Mouse (Mus musculus) liver, embryonic 13.5 days (tissue): ENCODE results near the gene Coq10a. TPM values are rescaled to one million over a fixed set of nuclear protein-coding genes. Genes with fewer than 3 reads are reported as not detected.

Experiments used
- ATAC-seq: fragments of 200-750 bp; cut with Nextera tagmentation; 2 replicates; pipeline ENCODE4 v1.8.0; 2017; ENCODE audit warnings: low read depth, mild to moderate bottlenecking, moderate number of reproducible peaks, moderate library complexity
- DNase-seq: peaks from one replicate; pipeline ENCODE4 v3.0.0; 2022
- H3K27ac ChIP-seq: fragments of 300-500 bp; sonication (generic); 2 replicates; pipeline ENCODE4 v1.5.1; 2015; ENCODE audit warnings: moderate library complexity, mild to moderate bottlenecking, inconsistent platforms
- H3K27me3 ChIP-seq: fragments of 300-500 bp; sonication (generic); 2 replicates; pipeline ENCODE4 v1.6.1; 2015; ENCODE audit warnings: mild to moderate bottlenecking, inconsistent platforms
- H3K36me3 ChIP-seq: fragments of 300-500 bp; sonication (generic); 2 replicates; pipeline ENCODE4 v1.6.1; 2015; ENCODE audit warnings: mild to moderate bottlenecking, inconsistent platforms
- H3K4me1 ChIP-seq: fragments of 300-500 bp; sonication (generic); replicated peaks from 2 replicates; pipeline ENCODE4 v1.6.1; 2015; ENCODE audit warnings: inconsistent platforms
- H3K4me2 ChIP-seq: fragments of 300-500 bp; sonication (generic); 2 replicates; pipeline ENCODE4 v1.6.1; 2015; ENCODE audit warnings: inconsistent platforms, mild to moderate bottlenecking, moderate library complexity
- H3K4me3 ChIP-seq: fragments of 300-500 bp; sonication (generic); replicated peaks from 2 replicates; pipeline ENCODE4 v1.5.1; 2015; ENCODE audit warnings: mild to moderate bottlenecking, inconsistent platforms
- H3K9ac ChIP-seq: fragments of 300-500 bp; sonication (generic); 2 replicates; pipeline ENCODE4 v1.6.1; 2015; ENCODE audit warnings: mild to moderate bottlenecking, inconsistent platforms
- H3K9me3 ChIP-seq: fragments of 300-500 bp; sonication (generic); replicated peaks from 2 replicates; pipeline ENCODE4 v1.6.1; 2016; ENCODE audit warnings: inconsistent platforms
- WGBS: fragments of 180-500 bp; shearing (Covaris S2); methylation state at CpG from one replicate; pipeline ENCODE4 v1.1.7; 2015; ENCODE audit not compliant: insufficient replicate concordance; 5-methylcytosine and 5-hydroxymethylcytosine counted together
- polyA plus RNA-seq: library from polyadenylated mRNA; unstranded; fragments of >200 nt; fragmentation: Nextera tagmentation; extraction: Ambion mirVana; gene quantifications from 2 replicates; pipeline ENCODE4 v1.2.1, GENCODE M21; 2015

Coq10a gene
- polyA plus RNA-seq, 1 experiment from 2014 or later = 4.6 TPM

DNA sequence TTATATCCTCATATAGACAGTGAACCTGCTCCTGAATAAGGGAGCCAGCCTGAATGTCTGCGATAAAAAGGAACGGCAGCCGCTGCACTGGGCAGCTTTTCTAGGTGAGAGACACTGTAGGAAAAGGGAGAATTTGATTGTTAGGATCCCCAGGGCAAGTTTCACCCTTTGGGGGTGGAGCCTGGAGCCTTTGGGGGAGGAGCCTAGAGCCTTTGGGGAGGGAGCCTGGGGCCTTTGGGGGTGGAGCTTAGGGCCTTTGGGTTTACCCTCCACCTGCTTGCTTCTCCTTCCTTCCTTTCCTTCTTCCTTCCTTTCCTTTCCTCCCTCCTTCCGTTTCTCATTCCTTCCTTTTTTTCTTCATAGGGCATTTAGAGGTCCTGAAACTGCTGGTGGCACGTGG is 11.8 kb upstream of the Coq10a start:
- Histone ChIP-seq H3K36me3 (peaks cover 71% of the 10 kb centered on the region), H3K4me1 (peaks cover 35% of the 10 kb centered on the region), H3K4me3 (no peak overlapping the region), H3K27me3 (no peaks in the 10 kb centered on the region), H3K27ac (no peak overlapping the region), H3K4me2 (no peak overlapping the region), H3K9ac (no peak overlapping the region), H3K9me3 (no peaks in the 10 kb centered on the region)
- ATAC-seq (no peak), DNase-seq (peak; percentile 43)
- WGBS = 73% methylated on average over 5 of the region's 5 CpGs

- no peak overlapping the region for H3K4me3 ChIP-seq
- no peaks in the 10 kb centered on the region for H3K9me3 ChIP-seq
- peak overlapping the region; percentile 14; the same call in 1 of the 2 replicates for H3K27ac ChIP-seq
- WGBS = 78% methylated on average over 7 of the region's 7 CpGs
- ATAC-seq (no peak), DNase-seq (no peak)
- no peak overlapping the region for H3K9ac ChIP-seq
- no peak overlapping the region for H3K4me2 ChIP-seq
- H3K4me1 ChIP-seq = peaks cover 35% of the 10 kb centered on the region
- no peaks in the 10 kb centered on the region for H3K27me3 ChIP-seq
- H3K36me3 ChIP-seq = peaks cover 58% of the 10 kb centered on the region
Measured at GRCm38 (mm10) chr10:128379260-128379659, 10.5 kb upstream of the Coq10a start.

GRCm38 (mm10) chr10:128378462-128378861 is 9.7 kb upstream of the Coq10a start:
- H3K36me3 ChIP-seq = peaks cover 50% of the 10 kb centered on the region
- no peaks in the 10 kb centered on the region for H3K27me3 ChIP-seq
- no peaks in the 10 kb centered on the region for H3K9me3 ChIP-seq
- H3K9ac ChIP-seq = peak overlapping the region; percentile 94; the same call in 1 of the 2 replicates
- H3K4me1 ChIP-seq = peaks cover 38% of the 10 kb centered on the region
- ATAC-seq = no peak
- H3K27ac ChIP-seq = no peak overlapping the region
- H3K4me2 ChIP-seq = peak overlapping the region; percentile 97
- DNase-seq = no peak
- peak overlapping the region; percentile 87; the same call in 1 of the 2 replicates for H3K4me3 ChIP-seq
- 67% methylated on average over 3 of the region's 3 CpGs for WGBS

DNA sequence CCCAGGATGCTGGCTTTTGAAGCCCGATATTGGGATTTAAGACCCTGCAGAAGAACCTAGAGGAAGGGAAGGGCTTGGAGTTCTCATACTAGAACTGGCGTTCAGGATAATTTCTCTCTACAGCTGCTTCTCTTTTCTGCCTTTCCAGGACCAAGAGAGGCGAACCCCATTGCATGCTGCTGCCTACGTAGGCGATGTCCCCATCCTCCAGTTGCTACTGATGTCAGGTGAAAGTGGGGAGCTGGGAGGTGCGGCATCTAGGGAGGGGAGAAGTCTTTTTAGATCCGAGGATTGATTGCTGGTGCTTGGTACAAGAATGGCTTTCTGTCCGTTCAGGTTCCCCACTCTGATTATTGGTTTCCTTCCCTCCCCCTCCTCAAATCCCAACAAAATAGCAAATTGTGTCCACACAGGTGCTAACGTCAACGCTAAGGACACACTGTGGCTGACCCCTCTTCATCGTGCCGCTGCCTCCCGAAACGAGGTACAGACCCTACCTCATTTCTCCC is 9.2 kb upstream of the Coq10a start:
- ATAC-seq (no peak), DNase-seq (no peak)
- Histone ChIP-seq H3K9ac (peak overlapping the region; percentile 94), H3K4me3 (peak overlapping the region; percentile 87), H3K4me1 (peaks cover 42% of the 10 kb centered on the region), H3K4me2 (peak overlapping the region; percentile 97), H3K9me3 (no peaks in the 10 kb centered on the region), H3K36me3 (peaks cover 45% of the 10 kb centered on the region), H3K27ac (no peak overlapping the region), H3K27me3 (no peaks in the 10 kb centered on the region)
- WGBS = 63% methylated on average over 14 of the region's 14 CpGs

GRCm38 (mm10) chr10:128377222-128377939 is 8.6 kb upstream of the Coq10a start:
- ATAC-seq = peak; percentile 67
- peak; percentile 31 for DNase-seq

GRCm38 (mm10) chr10:128376455-128377211 is 7.8 kb upstream of the Coq10a start, which contains the start of gene Ankrd52:
TSS of gene Ankrd52 (plus strand) at chr10:128377115.
- peak within 1 kb of the TSS; percentile 87 for H3K4me3 ChIP-seq
- peak within 1 kb of the TSS; percentile 84 for H3K27ac ChIP-seq
- H3K4me1 ChIP-seq = peaks cover 44% of the 10 kb centered on the region
- no peaks in the 10 kb centered on the region for H3K27me3 ChIP-seq
- under 1% methylated on average over 51 of the region's 73 CpGs for WGBS
- peaks cover 31% of the 10 kb centered on the region for H3K36me3 ChIP-seq
- DNase-seq (peak; percentile 76), ATAC-seq (peak; percentile 93)
- no peaks in the 10 kb centered on the region for H3K9me3 ChIP-seq
- peak within 1 kb of the TSS; percentile 94 for H3K9ac ChIP-seq
- peak within 1 kb of the TSS; percentile 97 for H3K4me2 ChIP-seq

More at GRCm38 (mm10) chr10:128377222-128377939, 8.6 kb upstream of the Coq10a start:
- H3K9ac ChIP-seq = peak overlapping the region; percentile 94
- H3K9me3 ChIP-seq = no peaks in the 10 kb centered on the region
- under 1% methylated on average over 46 of the region's 47 CpGs for WGBS
- peak overlapping the region; percentile 97 for H3K4me2 ChIP-seq
- H3K4me3 ChIP-seq = peak overlapping the region; percentile 87
- H3K27ac ChIP-seq = peak overlapping the region; percentile 84
- H3K36me3 ChIP-seq = peaks cover 39% of the 10 kb centered on the region
- H3K4me1 ChIP-seq = peaks cover 44% of the 10 kb centered on the region
- no peaks in the 10 kb centered on the region for H3K27me3 ChIP-seq

- Histone ChIP-seq H3K36me3 (peaks cover 27% of the 10 kb centered on the region), H3K4me2 (peak overlapping the region; percentile 97), H3K9me3 (no peaks in the 10 kb centered on the region), H3K4me3 (peak overlapping the region; percentile 87), H3K27ac (peak overlapping the region; percentile 84), H3K4me1 (peaks cover 44% of the 10 kb centered on the region), H3K27me3 (no peaks in the 10 kb centered on the region), H3K9ac (peak overlapping the region; percentile 94)
- 50% methylated on average over 4 of the region's 4 CpGs for WGBS
- ATAC-seq (no peak), DNase-seq (no peak)
Measured at GRCm38 (mm10) chr10:128376099-128376454, 7.3 kb upstream of the Coq10a start.

- Histone ChIP-seq H3K27me3 (no peaks in the 10 kb centered on the region), H3K4me1 (peaks cover 50% of the 10 kb centered on the region), H3K9me3 (no peaks in the 10 kb centered on the region), H3K4me3 (no peak overlapping the region), H3K27ac (no peak overlapping the region), H3K4me2 (no peak overlapping the region), H3K9ac (no peak overlapping the region), H3K36me3 (peaks cover 11% of the 10 kb centered on the region)
- 70% methylated on average over 6 of the region's 6 CpGs for WGBS
- DNase-seq (no peak), ATAC-seq (no peak)
Measured at GRCm38 (mm10) chr10:128374393-128374792, 5.6 kb upstream of the Coq10a start.

GRCm38 (mm10) chr10:128372989-128373748 is 4.4 kb upstream of the Coq10a start:
- DNase-seq (no peak), ATAC-seq (no peak)
- Histone ChIP-seq H3K4me2 (no peak overlapping the region), H3K9ac (0 out of 2 replicates have a peak overlapping the region, but pooled peaks have one; percentile 6), H3K4me3 (no peak overlapping the region), H3K4me1 (peaks cover 42% of the 10 kb centered on the region), H3K27ac (peak overlapping the region; percentile 25; the same call in 1 of the 2 replicates), H3K9me3 (no peaks in the 10 kb centered on the region), H3K36me3 (no peaks in the 10 kb centered on the region), H3K27me3 (no peaks in the 10 kb centered on the region)
- 43% methylated on average over 6 of the region's 6 CpGs for WGBS

- WGBS = 68% methylated on average over 5 of the region's 5 CpGs
- no peak overlapping the region for H3K27ac ChIP-seq
- H3K27me3 ChIP-seq = no peaks in the 10 kb centered on the region
- DNase-seq = no peak
- ATAC-seq = no peak
- no peak overlapping the region for H3K4me2 ChIP-seq
- H3K4me3 ChIP-seq = no peak overlapping the region
- no peak overlapping the region for H3K9ac ChIP-seq
- H3K4me1 ChIP-seq = peaks cover 43% of the 10 kb centered on the region
- H3K9me3 ChIP-seq = no peaks in the 10 kb centered on the region
- no peaks in the 10 kb centered on the region for H3K36me3 ChIP-seq
Measured at GRCm38 (mm10) chr10:128372142-128372541, 3.3 kb upstream of the Coq10a start.

DNA sequence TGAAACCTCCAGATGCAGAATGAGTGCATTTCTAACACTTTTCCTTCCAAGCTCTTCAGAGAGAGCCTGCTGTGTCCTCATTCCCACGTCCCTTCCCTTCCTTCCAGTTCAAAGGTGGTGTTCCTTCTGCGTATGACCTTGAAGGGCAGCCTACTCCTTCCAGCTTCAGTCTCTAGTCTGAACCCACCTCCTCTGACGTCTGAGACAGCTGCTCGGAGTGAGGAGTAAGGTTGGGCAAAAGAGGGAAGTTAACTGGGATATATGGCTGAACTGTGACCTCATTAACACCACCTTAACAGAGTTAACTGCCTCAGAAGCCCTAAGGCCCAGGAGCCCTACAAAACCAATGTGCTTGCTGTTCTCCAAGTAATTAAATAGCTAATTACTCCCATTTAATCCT is 1.8 kb upstream of the Coq10a start:
- H3K9me3 ChIP-seq = no peaks in the 10 kb centered on the region
- H3K27me3 ChIP-seq = no peaks in the 10 kb centered on the region
- ATAC-seq (no peak), DNase-seq (no peak)
- H3K36me3 ChIP-seq = 0 out of 2 replicates have a peak, but pooled peaks cover 3% of the 10 kb centered on the region
- no peak overlapping the region for H3K27ac ChIP-seq
- peaks cover 44% of the 10 kb centered on the region for H3K4me1 ChIP-seq
- H3K9ac ChIP-seq = no peak overlapping the region
- no peak overlapping the region for H3K4me3 ChIP-seq
- WGBS = 52% methylated on average over 4 of the region's 4 CpGs
- H3K4me2 ChIP-seq = no peak overlapping the region
